Mouse (Mus musculus): ENCODE results near the gene Sycp1. TPM values are rescaled to one million over a fixed set of nuclear protein-coding genes. Genes with fewer than 3 reads are reported as not detected.

Sycp1 gene
- polyA plus RNA-seq (2012; rRNA removed) = not detected in 2 replicates

- DNase-seq (ENCODE audit: low spot score) = no peak
These were observed at the start of gene Sycp1 for GRCm38 (mm10) chr3:102935451-102936354. Gene Sycp1, minus strand, starts transcription at chr3:102936100.

GRCm38 (mm10) chr3:102980349-102980736, 44.4 kb upstream of the Sycp1 start:
- no peak for DNase-seq (ENCODE audit: low spot score)

GRCm38 (mm10) chr3:102979550-102980348, 43.8 kb upstream of the Sycp1 start:
- DNase-seq (ENCODE audit: low spot score) = no peak

- DNase-seq (ENCODE audit: low spot score) = no peak
These were observed 41.0 kb upstream of the Sycp1 start for GRCm38 (mm10) chr3:102976906-102977305.

GRCm38 (mm10) chr3:102970508-102970907, 34.6 kb upstream of the Sycp1 start:
- DNase-seq (ENCODE audit: low spot score) = no peak

- no peak for DNase-seq (ENCODE audit: low spot score)
These were observed 34.2 kb upstream of the Sycp1 start for GRCm38 (mm10) chr3:102970067-102970466.

- DNase-seq (ENCODE audit: low spot score) = no peak
These were observed 28.1 kb upstream of the Sycp1 start, which contains the start of gene Nr1h5 for GRCm38 (mm10) chr3:102964033-102964432. Gene Nr1h5, minus strand, starts transcription at chr3:102964133.

- no peak for DNase-seq (ENCODE audit: low spot score)
These were observed 19.7 kb upstream of the Sycp1 start for GRCm38 (mm10) chr3:102955596-102955995.

GRCm38 (mm10) chr3:102955143-102955542, 19.2 kb upstream of the Sycp1 start:
- DNase-seq (ENCODE audit: low spot score) = no peak

- DNase-seq (ENCODE audit: low spot score) = no peak
These were observed 18.6 kb upstream of the Sycp1 start for GRCm38 (mm10) chr3:102954476-102954875.

GRCm38 (mm10) chr3:102946861-102947260, 11.0 kb upstream of the Sycp1 start:
- no peak for DNase-seq (ENCODE audit: low spot score)

- DNase-seq (ENCODE audit: low spot score) = no peak
These were observed 10.4 kb upstream of the Sycp1 start for GRCm38 (mm10) chr3:102946312-102946711.

GRCm38 (mm10) chr3:102938100-102938499, 2.2 kb upstream of the Sycp1 start:
- no peak for DNase-seq (ENCODE audit: low spot score)

GRCm38 (mm10) chr3:102899136-102899535, 36.8 kb downstream of the Sycp1 start:
- DNase-seq (ENCODE audit: low spot score) = no peak

- no peak for DNase-seq (ENCODE audit: low spot score)
These were observed 55.4 kb downstream of the Sycp1 start for GRCm38 (mm10) chr3:102880529-102880928.

- no peak for DNase-seq (ENCODE audit: low spot score)
These were observed 87.2 kb downstream of the Sycp1 start for GRCm38 (mm10) chr3:102848661-102849060.

- no peak for DNase-seq (ENCODE audit: low spot score)
These were observed 93.5 kb downstream of the Sycp1 start for GRCm38 (mm10) chr3:102842386-102842785.

- peak; percentile 41 for DNase-seq (ENCODE audit: low spot score)
These were observed 132.0 kb downstream of the Sycp1 start for GRCm38 (mm10) chr3:102803937-102804336.

- DNase-seq (ENCODE audit: low spot score) = no peak
These were observed 148.5 kb downstream of the Sycp1 start for GRCm38 (mm10) chr3:102787369-102787768.

GRCm38 (mm10) chr3:102782618-102783017, 153.3 kb downstream of the Sycp1 start, which contains the start of gene Tshb:
Gene Tshb, minus strand, starts transcription at chr3:102782718.
- DNase-seq (ENCODE audit: low spot score) = no peak

- no peak for DNase-seq (ENCODE audit: low spot score)
These were observed 162.9 kb downstream of the Sycp1 start for GRCm38 (mm10) chr3:102773018-102773417.

Data from urinary bladder, adult 2 months (tissue).